Mouse (Mus musculus) retina, adult 2 months (tissue): ENCODE measurements around the gene Klhl3.

Source experiments
- DNase-seq: peaks from one replicate; pipeline ENCODE4 v3.0.0-alpha.2; 2012; ENCODE audit warnings: low read depth, low spot score

The Klhl3 gene

GRCm38 (mm10) chr13:57965658-57966057 lies 147.7 kb downstream of the Klhl3 start:
- DNase-seq, result no peak

- DNase-seq, result no peak
These were observed 153.1 kb downstream of the Klhl3 start for GRCm38 (mm10) chr13:57960254-57960653.

DNA sequence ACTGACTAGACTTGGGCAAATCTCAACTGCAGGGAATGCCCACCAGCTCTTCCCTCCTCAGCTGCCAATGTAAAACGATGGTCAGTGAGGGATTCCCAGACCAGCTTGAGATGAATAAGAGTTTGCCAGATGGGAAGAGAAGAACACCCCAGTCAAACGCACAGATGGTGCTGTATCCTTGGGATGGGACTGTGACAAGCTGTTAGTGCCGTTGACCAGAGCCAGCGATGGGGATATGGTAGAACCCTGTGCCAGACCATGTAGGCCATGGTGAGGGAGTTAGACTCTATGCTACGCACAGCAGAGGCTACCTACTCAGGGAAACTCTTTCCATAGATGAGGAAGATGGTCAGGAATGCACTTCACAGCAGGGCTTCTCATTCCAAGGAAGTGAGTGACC lies 153.6 kb downstream of the Klhl3 start:
- no peak for DNase-seq
